Mouse (Mus musculus) left cerebral cortex, postnatal 4 days (tissue): ENCODE data around the gene Dip2b. TPM values are rescaled to one million over a fixed set of nuclear protein-coding genes. Genes with fewer than 3 reads are reported as not detected.
"Not testable (repeated sequence)": the region's sequence is repeated elsewhere in the genome, so short reads cannot be mapped to it uniquely, and the experiment has no call there.

Experiments used
- DNase-seq: peaks from one replicate; pipeline ENCODE4 v3.0.0-alpha.2; 2022
- intact Hi-C: fragments of 180-260 bp; cut with DNase I; formaldehyde crosslinking; loops from one replicate; pipeline ENCODE4 v1.15.1; 2025
- total RNA-seq, 2 experiments: library from RNA; stranded (reverse); gene quantifications; 2 replicates each; pipeline ENCODE4 v1.2.3; 2021

The Dip2b gene
- total RNA-seq, 2 experiments from 2014 or later: 57.2 to 60.6 TPM

DNA sequence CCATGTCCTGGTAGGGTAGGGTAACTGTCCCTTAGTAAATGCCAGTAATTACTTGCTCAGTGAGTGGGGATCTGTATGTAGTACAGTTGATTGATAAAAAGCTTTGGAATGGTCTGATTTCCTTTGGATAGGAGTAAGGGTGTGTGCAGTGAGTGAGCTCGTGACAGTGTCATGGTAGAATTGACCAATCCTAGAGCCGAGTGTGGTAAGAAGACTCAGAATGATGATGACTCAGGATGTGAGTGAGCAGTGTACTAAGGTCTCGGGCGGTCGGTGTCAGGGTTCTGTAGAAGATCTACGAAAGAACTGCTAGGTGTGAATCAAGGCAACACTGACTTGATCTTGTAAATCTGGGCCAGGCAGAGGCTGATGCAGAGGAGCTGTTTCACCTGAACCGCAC is 207.5 kb downstream of the Dip2b start:
- no peak for DNase-seq
- intact Hi-C loops: no loop called here

DNA sequence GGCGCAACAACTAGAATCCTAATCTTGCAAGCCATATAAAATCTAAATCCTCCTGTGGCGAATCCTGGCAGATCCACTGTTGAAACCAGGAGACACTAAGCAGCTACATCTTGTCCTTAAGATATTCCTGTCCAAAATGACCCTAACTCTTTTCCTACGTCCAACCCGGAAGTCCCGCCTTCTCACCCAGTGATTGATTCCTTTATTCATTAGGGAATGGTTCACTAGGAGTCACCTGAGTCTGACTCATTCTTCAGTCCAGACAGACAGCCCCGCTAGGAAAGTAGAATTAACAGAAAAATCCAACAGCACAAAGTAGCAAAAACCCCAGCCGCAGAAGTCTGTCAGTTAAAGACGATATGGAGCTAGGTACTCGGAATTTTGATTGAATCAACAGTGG is 208.8 kb downstream of the Dip2b start:
- intact Hi-C loops: no loop called here
- DNase-seq: no peak

DNA sequence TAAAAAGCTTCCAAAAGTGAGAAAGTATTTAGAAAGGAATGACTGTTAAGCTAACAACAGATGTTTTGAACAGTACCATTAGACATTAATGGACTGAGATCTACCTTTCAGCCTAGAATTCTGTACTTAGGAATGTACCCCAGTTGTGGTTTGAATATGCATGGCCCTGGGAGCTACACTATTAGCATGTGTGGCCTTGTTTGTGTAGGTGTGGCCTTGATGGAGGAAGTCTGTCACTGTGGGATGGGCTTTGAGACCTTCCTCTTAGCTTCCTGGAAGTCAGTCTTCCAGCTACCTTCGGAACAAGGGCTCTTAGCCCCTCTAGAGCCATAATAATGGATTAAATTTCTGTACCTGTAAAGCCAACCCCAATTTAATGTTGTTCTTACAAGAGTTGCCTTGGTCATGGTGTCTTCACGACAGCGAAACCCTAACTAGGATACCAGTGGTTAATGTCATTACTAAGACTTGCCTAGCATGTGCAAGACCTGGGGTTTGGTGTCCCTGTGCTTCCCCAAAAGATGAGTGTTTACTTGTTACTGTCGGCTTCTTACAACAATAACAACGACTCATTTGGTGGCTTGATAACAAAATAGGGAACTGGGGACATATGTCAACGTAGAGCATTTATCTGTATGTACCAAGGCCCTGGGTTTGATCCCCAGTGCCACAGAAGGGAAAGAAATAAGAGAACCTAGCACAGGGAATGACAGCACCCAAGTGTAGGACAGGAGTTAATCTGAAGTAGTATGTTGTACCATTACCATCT is 210.4 kb downstream of the Dip2b start:
- no peak for DNase-seq
- intact Hi-C loops: no loop called here

DNA sequence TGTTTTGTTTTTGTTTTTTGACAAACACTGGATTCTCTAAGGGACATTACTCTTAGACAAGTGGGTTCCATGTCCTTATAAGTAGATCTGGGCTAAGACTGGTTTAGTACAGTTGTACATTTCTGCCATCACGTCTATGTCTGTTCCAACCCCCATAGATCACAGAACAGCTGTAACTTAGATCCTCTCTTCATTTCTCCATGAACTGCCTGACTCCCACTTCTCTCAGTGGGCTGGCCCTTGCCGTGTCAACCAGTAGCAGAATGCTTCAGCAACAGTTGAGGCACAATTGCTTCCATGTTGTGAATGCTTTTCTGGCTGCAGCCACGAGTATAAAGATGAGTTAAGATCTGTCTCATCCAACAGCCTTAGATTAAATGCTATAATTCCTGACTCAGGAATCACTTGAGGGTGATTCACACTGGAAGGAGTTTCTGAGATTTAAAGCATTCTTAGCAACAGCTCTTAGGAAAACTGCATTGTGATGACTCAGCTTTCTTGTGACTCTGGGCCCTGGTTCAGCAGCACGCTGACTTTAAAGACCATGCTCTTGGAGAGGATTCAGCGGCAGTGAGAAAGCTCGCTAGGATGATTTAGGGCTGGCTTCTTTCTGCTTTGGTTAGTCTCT is 212.8 kb downstream of the Dip2b start:
- intact Hi-C loops: no loop called here
- no peak for DNase-seq

GRCm38 (mm10) chr15:100256386-100256785 is 217.9 kb downstream of the Dip2b start:
- intact Hi-C loops: no loop called here
- no peak for DNase-seq

- intact Hi-C loops: no loop called here
- DNase-seq: no peak
Measured at GRCm38 (mm10) chr15:100257305-100257704, 218.8 kb downstream of the Dip2b start.

DNA sequence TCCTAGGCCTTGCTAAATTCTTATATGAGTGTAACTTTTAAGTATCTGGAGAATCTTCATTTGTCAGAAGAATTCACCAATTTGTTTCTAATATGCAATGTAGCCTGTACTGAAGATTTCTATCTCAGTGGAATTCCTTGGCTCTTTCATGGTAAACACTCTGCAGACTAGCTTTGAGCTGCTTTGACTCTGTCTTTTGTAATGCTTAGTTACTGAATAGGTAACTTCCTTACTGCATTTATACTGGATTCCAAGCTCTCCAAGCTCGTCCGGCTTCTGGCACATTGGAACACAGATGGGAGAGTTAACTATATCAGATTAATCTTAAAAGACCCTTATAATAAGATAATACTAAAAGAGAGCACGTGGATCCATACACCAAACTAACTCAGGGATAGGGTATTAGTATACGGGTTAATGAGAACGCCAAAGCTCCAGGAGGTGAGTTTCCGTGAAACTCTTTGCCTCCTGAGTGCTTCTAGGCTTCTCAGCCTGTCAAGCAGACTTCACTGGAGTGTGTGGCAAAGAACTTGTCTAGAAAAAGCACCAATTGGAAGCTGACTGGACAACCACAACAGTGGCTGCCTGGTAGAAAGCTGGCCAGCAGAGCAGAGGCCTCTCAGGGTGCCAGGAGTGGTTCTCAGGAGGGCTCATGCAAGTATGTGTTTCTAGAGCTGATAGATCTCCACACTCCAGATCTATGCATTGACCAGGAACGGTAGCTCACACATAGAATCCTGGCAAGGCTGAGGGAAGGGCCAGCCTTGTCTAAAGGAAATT is 220.4 kb downstream of the Dip2b start:
- intact Hi-C loops: no loop called here
- no peak for DNase-seq

DNA sequence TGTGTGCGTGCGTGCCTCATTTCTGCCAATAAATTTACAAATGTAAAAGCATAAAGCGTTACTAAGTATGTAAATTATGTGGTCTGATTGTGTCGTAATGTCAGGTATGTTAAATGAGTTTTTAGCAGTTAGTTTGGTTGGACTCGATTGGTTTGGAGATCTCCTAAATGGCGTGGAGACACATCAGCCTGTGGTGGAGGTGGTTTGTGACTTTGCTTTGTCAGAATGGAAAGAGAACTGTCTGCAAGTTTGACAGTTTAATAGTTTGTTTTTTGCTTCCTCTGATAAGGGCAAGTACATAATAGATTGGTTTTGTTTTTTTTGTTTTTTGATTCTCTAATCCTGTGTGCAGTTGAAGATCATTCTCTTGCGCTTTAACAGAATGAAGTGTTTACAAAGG is 221.9 kb downstream of the Dip2b start:
- intact Hi-C loops: loop anchor here (5.0 kb wide), 1 partner anchor 197 kb away; no protein-coding TSS in a partner anchor
- not testable (repeated sequence) for DNase-seq

DNA sequence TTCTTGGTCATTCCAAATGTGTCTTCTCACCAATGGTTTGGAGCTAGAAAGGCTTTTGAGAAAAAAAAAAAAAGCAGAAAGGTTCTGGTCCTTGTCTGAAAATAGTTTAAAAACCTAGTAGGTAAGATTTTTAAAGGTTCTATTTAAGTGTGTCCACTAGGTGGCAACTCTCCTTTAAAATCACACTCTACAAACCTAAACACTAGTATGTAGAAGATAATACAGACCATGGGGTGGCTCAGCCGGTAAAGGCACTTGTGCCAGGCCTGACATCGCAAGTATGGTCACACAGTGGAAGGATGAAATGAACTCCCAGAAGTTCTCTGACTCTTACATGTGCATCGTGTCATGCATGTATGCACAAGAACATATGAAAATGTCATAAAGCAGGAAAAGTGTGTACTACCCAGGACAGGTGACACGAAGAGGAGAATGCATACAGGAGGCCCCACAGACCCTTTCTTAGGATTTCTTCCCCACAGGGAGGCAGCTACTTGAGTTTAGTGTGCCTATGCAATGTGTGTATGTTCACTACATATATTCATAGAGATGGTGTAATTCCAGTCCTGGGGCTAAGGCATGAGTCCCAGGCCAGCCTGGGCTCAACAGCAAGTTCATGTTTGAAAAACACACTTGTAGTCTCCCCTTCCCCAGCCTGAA is 224.9 kb downstream of the Dip2b start:
- DNase-seq: peak; percentile 10
- intact Hi-C loops: loop anchor here (5.0 kb wide), 1 partner anchor 194 kb away; no protein-coding TSS in a partner anchor

GRCm38 (mm10) chr15:100265586-100266325 is 227.3 kb downstream of the Dip2b start:
- intact Hi-C loops: no loop called here
- no peak for DNase-seq

- intact Hi-C loops: no loop called here
- no peak for DNase-seq
Measured at GRCm38 (mm10) chr15:100268916-100269315, 230.5 kb downstream of the Dip2b start.

Other genes with a start within 250 kb of the Dip2b start
- 10 to 100 TPM; 13.6 to 15.6 TPM for gene Lima1, start 163.2 kb upstream of the Dip2b start, total RNA-seq
- under 1 TPM; 0.04 to 0.06 TPM for gene Fam186a, start 71.6 kb upstream of the Dip2b start, total RNA-seq
- 10 to 100 TPM; 47.3 to 51.7 TPM for gene Larp4, start 68.6 kb upstream of the Dip2b start, total RNA-seq
- 10 to 100 TPM; 17.1 to 23.4 TPM for gene Atf1, start 189.2 kb downstream of the Dip2b start, total RNA-seq
- gene Tmprss12, start 242.2 kb downstream of the Dip2b start, total RNA-seq: not detected